Mouse (Mus musculus): ENCODE measurements around the gene Sdhd.

Gene Sdhd

GRCm38 (mm10) chr9:50590856-50591518 lies 12.6 kb downstream of the Sdhd start:
- no peak for ATAC-seq (ENCODE audit: insufficient number of reproducible peaks, low FRiP score, low TSS enrichment)

- ATAC-seq (ENCODE audit: insufficient number of reproducible peaks, low FRiP score, low TSS enrichment) = no peak
Observed at GRCm38 (mm10) chr9:50586955-50587354, 16.7 kb downstream of the Sdhd start.

GRCm38 (mm10) chr9:50585145-50585818 lies 18.3 kb downstream of the Sdhd start:
- no peak for ATAC-seq (ENCODE audit: insufficient number of reproducible peaks, low FRiP score, low TSS enrichment)

- ATAC-seq (ENCODE audit: insufficient number of reproducible peaks, low FRiP score, low TSS enrichment) = no peak
Observed at GRCm38 (mm10) chr9:50580370-50580769, 23.2 kb downstream of the Sdhd start.

GRCm38 (mm10) chr9:50569599-50570525 lies 33.8 kb downstream of the Sdhd start:
- ATAC-seq (ENCODE audit: insufficient number of reproducible peaks, low FRiP score, low TSS enrichment) = no peak

GRCm38 (mm10) chr9:50567881-50568280 lies 35.7 kb downstream of the Sdhd start:
- ATAC-seq (ENCODE audit: insufficient number of reproducible peaks, low FRiP score, low TSS enrichment) = no peak

GRCm38 (mm10) chr9:50567372-50567771 lies 36.2 kb downstream of the Sdhd start:
- no peak for ATAC-seq (ENCODE audit: insufficient number of reproducible peaks, low FRiP score, low TSS enrichment)

- no peak for ATAC-seq (ENCODE audit: insufficient number of reproducible peaks, low FRiP score, low TSS enrichment)
Observed at GRCm38 (mm10) chr9:50565940-50566339, 37.7 kb downstream of the Sdhd start.

GRCm38 (mm10) chr9:50565173-50565572 lies 38.4 kb downstream of the Sdhd start:
- ATAC-seq (ENCODE audit: insufficient number of reproducible peaks, low FRiP score, low TSS enrichment) = no peak

GRCm38 (mm10) chr9:50561918-50562360 lies 41.7 kb downstream of the Sdhd start:
- ATAC-seq (ENCODE audit: insufficient number of reproducible peaks, low FRiP score, low TSS enrichment) = no peak

- ATAC-seq (ENCODE audit: insufficient number of reproducible peaks, low FRiP score, low TSS enrichment) = no peak
Observed at GRCm38 (mm10) chr9:50561145-50561917, 42.3 kb downstream of the Sdhd start, which contains the start of gene Tex12. TSS of gene Tex12 (minus strand) at chr9:50561325.

- ATAC-seq (ENCODE audit: insufficient number of reproducible peaks, low FRiP score, low TSS enrichment) = no peak
Observed at GRCm38 (mm10) chr9:50555094-50555446, 48.5 kb downstream of the Sdhd start, which contains the start of gene Bco2. TSS of gene Bco2 (minus strand) at chr9:50555181.

GRCm38 (mm10) chr9:50554241-50555093 lies 49.1 kb downstream of the Sdhd start, which contains the start of gene Il18:
TSS of gene Il18 (plus strand) at chr9:50554827.
- no peak for ATAC-seq (ENCODE audit: insufficient number of reproducible peaks, low FRiP score, low TSS enrichment)

- no peak for ATAC-seq (ENCODE audit: insufficient number of reproducible peaks, low FRiP score, low TSS enrichment)
Observed at GRCm38 (mm10) chr9:50553547-50553946, 50.1 kb downstream of the Sdhd start.

- no peak for ATAC-seq (ENCODE audit: insufficient number of reproducible peaks, low FRiP score, low TSS enrichment)
Observed at GRCm38 (mm10) chr9:50552206-50552605, 51.4 kb downstream of the Sdhd start.

GRCm38 (mm10) chr9:50548936-50549335 lies 54.7 kb downstream of the Sdhd start:
- ATAC-seq (ENCODE audit: insufficient number of reproducible peaks, low FRiP score, low TSS enrichment) = no peak

- ATAC-seq (ENCODE audit: insufficient number of reproducible peaks, low FRiP score, low TSS enrichment) = no peak
Observed at GRCm38 (mm10) chr9:50547859-50548478, 55.6 kb downstream of the Sdhd start.
